Mouse (Mus musculus) kidney, adult 2 months (tissue): ENCODE data around the gene Gng8.

Experiments used
- CTCF ChIP-seq: fragments of 200-500 bp; conservative IDR thresholded peaks from 2 replicates; pipeline ENCODE4 v1.5.1; 2011; ENCODE audit warnings: low read depth, mild to moderate bottlenecking, control low read depth, low read length, moderate library complexity, mixed read lengths; ENCODE audit not compliant: insufficient read depth, insufficient read length
- POLR2A ChIP-seq: fragments of 200-500 bp; IDR thresholded peaks from one replicate; pipeline ENCODE4 v1.6.1; 2011; ENCODE audit warnings: low read depth, low read length, control low read depth

DNA sequence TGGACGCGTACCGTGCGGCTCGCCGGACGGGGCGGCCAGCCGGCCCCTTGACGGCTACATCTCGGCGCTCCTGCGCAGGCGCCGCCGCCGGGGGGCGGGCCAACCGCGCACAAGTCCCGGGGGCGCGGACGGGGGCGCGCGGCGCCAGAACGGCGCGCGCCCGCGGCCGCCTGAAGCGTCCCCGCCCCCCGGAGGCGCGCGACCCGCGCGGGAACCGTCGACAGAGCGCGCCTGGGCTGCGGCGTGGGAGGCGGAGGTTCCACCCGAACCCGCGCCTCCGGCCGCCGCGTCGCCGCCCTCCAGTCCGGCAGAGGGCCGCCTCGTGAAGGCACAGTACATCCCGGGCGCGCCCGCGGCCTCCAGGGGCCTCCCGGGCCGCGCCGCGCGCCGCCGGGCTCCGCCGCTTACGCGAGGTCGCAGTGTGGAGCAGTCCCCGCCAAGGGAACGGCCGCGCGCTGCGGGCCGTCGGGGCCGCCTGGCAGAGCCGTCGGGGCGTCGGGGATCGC is 6.3 kb upstream of the Gng8 start:
- no peak for TF ChIP-seq POLR2A
- no peak for TF ChIP-seq CTCF
